Comparison of ENCODE assay signal across 8 mouse cellular contexts in the genomic region with DNA sequence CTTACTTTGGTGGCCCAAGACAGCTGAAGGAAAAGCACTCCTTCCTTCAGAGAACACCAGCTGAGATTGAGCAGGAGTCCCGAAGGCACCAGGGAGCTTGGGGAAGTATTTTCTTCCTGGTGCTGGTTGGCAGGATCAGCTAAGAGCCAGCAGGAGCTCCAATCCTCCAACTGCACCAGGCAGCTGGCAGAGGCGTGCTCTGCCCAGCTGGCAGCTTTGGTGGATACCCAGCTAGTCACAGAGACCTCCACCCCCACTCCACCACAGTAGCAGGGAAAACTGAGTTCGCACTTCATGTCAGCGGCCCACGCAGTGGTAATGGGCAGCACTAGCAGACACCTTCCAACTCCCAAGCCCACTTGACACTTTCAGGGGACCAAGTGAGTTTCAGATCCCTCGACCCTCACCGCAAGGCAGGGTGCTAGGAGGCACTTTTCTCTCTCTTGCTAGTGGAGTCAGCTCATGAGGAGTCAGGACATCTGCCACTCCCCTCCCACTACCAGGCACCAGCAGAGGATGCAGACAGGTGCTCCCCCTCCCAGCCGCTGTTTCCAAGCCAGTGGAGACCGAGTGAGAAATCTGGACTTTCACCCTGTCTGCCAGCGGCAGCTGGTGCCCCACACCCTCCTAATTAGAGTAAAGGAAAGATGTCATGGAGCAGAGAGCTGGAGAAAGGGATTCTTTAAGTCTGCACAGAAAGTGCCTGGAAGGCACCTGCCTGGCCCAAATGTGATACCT. TPM values are rescaled to one million over a fixed set of nuclear protein-coding genes. Genes with fewer than 3 reads are reported as not detected.
DNase-seq lines count a peak whose midpoint lies in the region; ATAC-seq lines count a peak whose summit lies in the region.

No protein-coding gene starts in this region.

- peaks cover 4% of the 10 kb centered on the region for H3K4me1 ChIP-seq in intestine, embryonic 16.5 days (ENCODE audit: control insufficient read depth, insufficient read depth, low read length)
- H3K4me1 ChIP-seq in stomach, embryonic 15.5 days = no peaks in the 10 kb centered on the region
- no peaks in the 10 kb centered on the region for H3K4me1 ChIP-seq in neural tube, embryonic 15.5 days

- 50% methylated on average over 10 of the region's 10 CpGs for WGBS in intestine, embryonic 16.5 days
- WGBS in stomach, embryonic 15.5 days = 50% methylated on average over 10 of the region's 10 CpGs
- WGBS in neural tube, embryonic 15.5 days = 59% methylated on average over 10 of the region's 10 CpGs

- DNase-seq in left cerebral cortex, adult 18-20 months (ENCODE audit: low spot score in 2 of 2) = peak; percentile 24 to 55
- no peak for DNase-seq in left cerebral cortex, adult 11 months (ENCODE audit: low spot score)
- DNase-seq in layer of hippocampus, postnatal 10 days (ENCODE audit: low spot score in 2 of 2) = peak; percentile 24 to 39
- no peak for DNase-seq in lung, postnatal 25 days (ENCODE audit: low spot score)
- no peak for DNase-seq in adrenal gland, postnatal 36 days

- H3K4me2 ChIP-seq in intestine, embryonic 16.5 days (ENCODE audit: low read depth, low read length) = no peak overlapping the region
- no peak overlapping the region for H3K4me2 ChIP-seq in stomach, embryonic 15.5 days
- no peak overlapping the region for H3K4me2 ChIP-seq in neural tube, embryonic 15.5 days

- ATAC-seq in intestine, embryonic 16.5 days = peak; percentile 92
- peak; percentile 70; the same call in 1 of the 2 replicates for ATAC-seq in stomach, embryonic 15.5 days (ENCODE audit: insufficient read depth, low FRiP score, low read depth)
- ATAC-seq in neural tube, embryonic 15.5 days (ENCODE audit: low FRiP score) = no peak

- no peaks in the 10 kb centered on the region for H3K9me3 ChIP-seq in intestine, embryonic 16.5 days (ENCODE audit: control insufficient read depth, low read length)
- no peaks in the 10 kb centered on the region for H3K9me3 ChIP-seq in stomach, embryonic 15.5 days
- H3K9me3 ChIP-seq in neural tube, embryonic 15.5 days (replicated peaks) = no peaks in the 10 kb centered on the region

- no peak overlapping the region for H3K4me3 ChIP-seq in intestine, embryonic 16.5 days (ENCODE audit: low read length)
- no peak overlapping the region for H3K4me3 ChIP-seq in stomach, embryonic 15.5 days (replicated peaks)
- no peak overlapping the region for H3K4me3 ChIP-seq in neural tube, embryonic 15.5 days (replicated peaks)

- H3K27ac ChIP-seq in intestine, embryonic 16.5 days (ENCODE audit: low read length) = peak overlapping the region; percentile 33; the same call in 1 of the 2 replicates
- H3K27ac ChIP-seq in stomach, embryonic 15.5 days = no peak overlapping the region
- H3K27ac ChIP-seq in neural tube, embryonic 15.5 days (replicated peaks) = no peak overlapping the region

- H3K9ac ChIP-seq in intestine, embryonic 16.5 days (ENCODE audit: low read depth, low read length) = no peak overlapping the region
- H3K9ac ChIP-seq in stomach, embryonic 15.5 days = no peak overlapping the region
- H3K9ac ChIP-seq in neural tube, embryonic 15.5 days (replicated peaks) = no peak overlapping the region

- H3K36me3 ChIP-seq in intestine, embryonic 16.5 days (ENCODE audit: control insufficient read depth, insufficient read depth, low read length) = no peaks in the 10 kb centered on the region
- H3K36me3 ChIP-seq in stomach, embryonic 15.5 days = no peaks in the 10 kb centered on the region
- no peaks in the 10 kb centered on the region for H3K36me3 ChIP-seq in neural tube, embryonic 15.5 days

- H3K27me3 ChIP-seq in intestine, embryonic 16.5 days (replicated peaks; ENCODE audit: control insufficient read depth, insufficient read depth, low read length) = no peaks in the 10 kb centered on the region
- H3K27me3 ChIP-seq in stomach, embryonic 15.5 days (replicated peaks) = no peaks in the 10 kb centered on the region
- H3K27me3 ChIP-seq in neural tube, embryonic 15.5 days (replicated peaks) = no peaks in the 10 kb centered on the region

RNA-seq across cellular contexts. Expression of gene Jade3, which starts 10.4 kb away (rescaled TPM):
- 1 to 10 TPM; 7.2 to 9.1 TPM for total RNA-seq in left cerebral cortex, adult 18-20 months (2021)
- polyA plus RNA-seq in intestine, embryonic 16.5 days (2015; fragmentation: Nextera tagmentation; extraction: Ambion mirVana) = 8.0 and 8.3 TPM in 2 replicates
- total RNA-seq in layer of hippocampus, postnatal 10 days (2021) = 1 to 10 TPM; 7.6 to 8.1 TPM
- polyA plus RNA-seq in stomach, embryonic 15.5 days (2015; fragmentation: Nextera tagmentation; extraction: Ambion mirVana) = 6.5 and 7.9 TPM in 2 replicates
- polyA plus RNA-seq in neural tube, embryonic 15.5 days (2015; fragmentation: Nextera tagmentation; extraction: Ambion mirVana) = 4.0 and 4.7 TPM in 2 replicates
- total RNA-seq in adrenal gland, postnatal 36 days (2021) = 1 to 10 TPM; 4.8 to 5.4 TPM

RNA-seq across cellular contexts. Expression of gene Rp2, which starts 50.8 kb away (rescaled TPM):
- total RNA-seq in left cerebral cortex, adult 18-20 months (2021) = 10 to 100 TPM; 17.5 to 19.0 TPM
- 16.8 and 17.2 TPM in 2 replicates for polyA plus RNA-seq in intestine, embryonic 16.5 days (2015; fragmentation: Nextera tagmentation; extraction: Ambion mirVana)
- total RNA-seq in layer of hippocampus, postnatal 10 days (2021) = 10 to 100 TPM; 18.0 to 19.0 TPM
- polyA plus RNA-seq in stomach, embryonic 15.5 days (2015; fragmentation: Nextera tagmentation; extraction: Ambion mirVana) = 19.2 and 21.9 TPM in 2 replicates
- polyA plus RNA-seq in neural tube, embryonic 15.5 days (2015; fragmentation: Nextera tagmentation; extraction: Ambion mirVana) = 13.6 and 14.7 TPM in 2 replicates
- total RNA-seq in adrenal gland, postnatal 36 days (2021) = 10 to 100 TPM; 14.8 to 18.3 TPM

Comparison
In these comparisons a context has a peak if more than half of its experiments do, and no peak if none do; other contexts are left out.
1. DNase-seq: peak in left cerebral cortex, adult 18-20 months (2 of 2) and layer of hippocampus, postnatal 10 days (2 of 2); none in left cerebral cortex, adult 11 months (single experiment), lung, postnatal 25 days (single experiment) and adrenal gland, postnatal 36 days (0 of 2).